Mouse (Mus musculus): ENCODE measurements around the gene Olfr1512.

DNA sequence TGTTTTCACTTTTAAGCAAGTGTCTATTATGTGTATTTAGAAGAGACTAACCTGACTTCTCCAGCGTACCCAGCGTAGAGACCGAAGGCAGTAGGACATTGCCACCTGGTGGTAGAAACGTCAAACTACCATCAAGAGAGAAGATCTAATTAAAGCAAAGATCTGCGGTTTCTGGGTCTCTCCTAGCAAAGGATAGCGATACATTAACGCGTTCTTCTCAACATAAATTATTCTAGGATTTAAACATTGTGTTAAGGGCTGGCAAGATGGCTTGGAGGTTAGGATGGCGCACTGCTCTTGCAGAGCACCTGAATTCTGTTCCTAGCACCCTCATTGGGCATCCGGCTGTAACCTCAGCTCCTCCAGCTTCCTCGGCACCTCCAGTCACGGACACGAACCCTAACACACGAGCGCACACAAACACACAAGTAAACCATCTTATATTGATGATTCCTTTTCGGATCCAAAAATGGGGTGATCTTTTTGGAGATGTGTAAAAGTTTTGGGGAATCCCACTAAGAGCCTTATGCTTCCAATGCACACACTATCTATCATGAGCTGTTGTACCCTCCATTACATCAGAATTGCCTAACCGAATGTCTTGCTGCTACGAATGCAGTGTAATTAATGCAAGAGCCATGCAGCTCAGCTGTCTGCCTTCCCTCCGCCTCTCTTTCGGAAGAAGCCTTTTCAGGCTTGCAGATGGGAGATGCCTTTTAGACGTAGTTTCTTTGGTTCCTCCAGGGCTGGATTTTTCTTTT, 40.0 kb downstream of the Olfr1512 start:
- TF ChIP-seq POLR2A (IDR thresholded peaks at IDR 0.05; ENCODE audit: insufficient read depth, low read depth, low read length) (no peak), CTCF (IDR thresholded peaks at IDR 0.05; ENCODE audit: insufficient read depth, low read depth, low read length) (no peak)
